Mouse (Mus musculus): ENCODE measurements around the gene March5.

GRCm38 (mm10) chr19:37210457-37210856, 3.1 kb downstream of the March5 start:
- TF ChIP-seq CTCF (IDR thresholded peaks at IDR 0.05; ENCODE audit: borderline replicate concordance, insufficient read depth, low read length) (no peak), POLR2A (IDR thresholded peaks at IDR 0.05; ENCODE audit: low read depth, low read length) (no peak)
